Mouse (Mus musculus): ENCODE measurements around the gene Syn3. TPM values are rescaled to one million over a fixed set of nuclear protein-coding genes. Genes with fewer than 3 reads are reported as not detected.

Syn3 gene
- total RNA-seq, 4 experiments from 2014 or later, result 0.10 to 0.90 (median 0.57) TPM

- no peak for DNase-seq (ENCODE audit: low spot score in 2 of 2)
Observed at GRCm38 (mm10) chr10:86218984-86219383, 279.7 kb downstream of the Syn3 start.

DNA sequence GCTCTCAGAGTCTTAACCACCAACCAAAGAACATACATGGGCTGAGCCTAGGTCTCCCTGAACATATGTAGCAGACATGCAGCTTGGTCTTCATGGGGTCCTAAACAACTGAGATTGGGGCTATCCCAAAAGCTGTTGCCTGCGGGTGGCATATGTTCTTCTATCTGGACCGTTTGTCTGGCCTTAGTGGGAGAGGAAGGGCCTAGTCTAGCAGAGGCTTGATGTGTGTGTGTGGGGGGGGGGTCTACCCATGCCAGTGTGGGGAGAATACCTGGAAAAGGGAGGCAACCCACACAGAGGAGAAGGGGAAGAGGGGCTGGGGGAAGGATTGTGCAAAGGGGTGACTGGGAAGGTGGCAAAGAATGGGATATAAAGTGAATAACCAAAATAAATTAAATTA is 281.9 kb downstream of the Syn3 start:
- no peak for DNase-seq (ENCODE audit: low spot score in 2 of 2)

DNA sequence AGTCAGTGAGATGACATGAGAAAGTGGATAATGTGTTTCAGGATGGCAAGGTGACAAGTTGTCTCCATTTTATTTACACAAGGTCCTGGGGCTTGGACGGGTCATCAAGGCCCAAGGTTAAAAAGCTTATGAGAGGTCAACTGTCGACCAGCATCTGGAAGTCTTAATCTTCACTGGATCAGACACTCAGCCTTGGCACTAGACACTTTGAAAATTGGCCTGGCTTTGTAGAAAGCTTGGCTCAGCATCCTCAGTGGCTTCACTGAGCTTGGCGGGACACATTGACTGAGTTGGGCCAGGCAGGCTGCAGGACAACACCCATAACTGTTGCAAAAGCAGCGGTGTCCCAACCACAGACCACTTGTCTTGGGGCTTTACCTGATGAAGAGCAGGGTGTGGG is 286.6 kb downstream of the Syn3 start:
- peak; percentile 34 to 59 for DNase-seq (ENCODE audit: low spot score in 2 of 2)

DNA sequence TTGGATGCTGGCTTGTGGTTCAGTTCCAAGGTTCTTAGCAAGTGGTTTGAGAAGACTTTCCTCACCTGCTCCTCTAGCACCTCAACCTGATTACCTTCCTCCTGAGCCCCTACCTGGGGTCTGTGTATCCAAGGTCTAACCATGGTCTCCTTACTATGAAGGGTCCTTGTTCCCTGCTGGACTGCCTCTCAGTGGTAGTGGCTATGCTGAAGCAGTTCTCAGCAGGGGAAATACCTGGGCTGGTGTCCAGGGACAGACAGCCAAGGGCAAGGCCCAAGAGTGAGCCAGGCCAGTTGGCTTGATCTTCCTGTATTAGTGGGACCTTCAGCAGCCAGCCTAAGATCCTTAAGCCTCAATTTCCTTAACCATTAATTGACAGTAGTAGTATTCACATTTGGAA is 294.8 kb downstream of the Syn3 start:
- peak; percentile 65 to 80 for DNase-seq (ENCODE audit: low spot score in 2 of 2)

GRCm38 (mm10) chr10:86203175-86203574 is 295.5 kb downstream of the Syn3 start:
- no peak for DNase-seq (ENCODE audit: low spot score in 2 of 2)

GRCm38 (mm10) chr10:86201826-86202225 is 296.9 kb downstream of the Syn3 start:
- DNase-seq (ENCODE audit: low spot score in 2 of 2), result no peak

DNA sequence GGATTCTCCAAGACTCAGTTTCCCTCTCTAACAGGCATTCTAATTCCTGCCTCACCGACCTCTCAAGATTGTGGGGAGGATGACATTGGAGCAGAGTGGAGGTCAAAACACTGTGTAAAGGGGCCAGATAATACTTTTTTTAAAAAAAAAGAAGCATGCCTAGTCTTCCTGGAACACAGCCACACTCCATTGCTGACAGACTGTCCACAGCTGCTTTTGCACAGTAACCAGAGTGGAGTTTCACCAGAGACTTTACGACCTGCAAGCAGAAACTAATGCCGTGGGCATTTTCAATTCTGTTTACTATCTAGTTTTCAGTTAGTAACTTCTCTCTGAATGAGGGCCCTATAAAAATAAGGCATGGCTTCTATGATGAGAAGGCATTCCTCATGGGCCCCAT is 297.7 kb downstream of the Syn3 start:
- no peak for DNase-seq (ENCODE audit: low spot score in 2 of 2)

- DNase-seq (ENCODE audit: low spot score in 2 of 2), result no peak
Observed at GRCm38 (mm10) chr10:86196414-86197025, 302.2 kb downstream of the Syn3 start.

GRCm38 (mm10) chr10:86194722-86195121 is 304.0 kb downstream of the Syn3 start:
- no peak for DNase-seq (ENCODE audit: low spot score in 2 of 2)

- peak in 1 of 2 experiments; percentile 16 for DNase-seq (ENCODE audit: low spot score in 2 of 2)
Observed at GRCm38 (mm10) chr10:86193863-86194434, 304.7 kb downstream of the Syn3 start.

DNA sequence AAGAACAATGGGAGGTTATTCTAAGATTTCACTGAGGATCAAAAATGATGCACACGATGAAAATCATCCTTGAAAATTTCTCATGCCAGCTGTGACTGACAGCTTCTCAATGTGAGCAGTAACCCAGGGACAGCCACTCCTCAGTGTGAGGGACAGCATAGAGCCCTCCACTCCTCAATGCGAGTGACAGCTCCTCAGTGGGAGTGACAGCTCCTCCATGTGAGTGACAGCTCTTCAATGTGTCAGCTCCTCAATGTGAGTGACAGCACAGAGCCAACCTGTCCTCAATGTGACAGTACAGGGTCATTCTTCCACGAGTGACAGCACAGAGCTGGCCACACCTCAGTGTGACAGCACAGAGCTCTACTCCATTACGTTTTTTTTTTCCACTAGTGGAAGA is 310.1 kb downstream of the Syn3 start:
- no peak for DNase-seq (ENCODE audit: low spot score in 2 of 2)

DNA sequence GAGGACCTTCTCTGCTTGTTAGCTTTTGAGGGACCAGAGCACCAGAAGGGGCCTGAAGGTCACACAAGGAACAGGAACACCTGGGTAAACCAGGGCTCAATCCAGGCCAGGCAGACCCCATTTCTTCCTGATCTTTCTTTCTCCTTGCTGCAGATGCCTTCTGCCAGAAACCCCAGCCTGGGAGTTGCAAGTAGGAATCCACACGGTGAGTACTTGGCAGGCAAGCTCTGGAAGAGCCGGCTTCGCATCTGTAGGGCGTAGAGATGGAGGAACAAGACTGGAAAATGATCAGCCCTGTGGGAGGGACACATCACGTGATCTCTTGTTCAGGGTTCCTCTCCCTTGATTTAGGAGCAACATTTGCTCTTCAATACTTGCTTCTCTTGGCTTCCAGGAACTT is 310.8 kb downstream of the Syn3 start:
- no peak for DNase-seq (ENCODE audit: low spot score in 2 of 2)

- DNase-seq (ENCODE audit: low spot score in 2 of 2), result no peak
Observed at GRCm38 (mm10) chr10:86183148-86183885, 315.4 kb downstream of the Syn3 start.

GRCm38 (mm10) chr10:86182183-86182805 is 316.4 kb downstream of the Syn3 start:
- DNase-seq (ENCODE audit: low spot score in 2 of 2), result peak; percentile 52 to 60

- no peak for DNase-seq (ENCODE audit: low spot score in 2 of 2)
Observed at GRCm38 (mm10) chr10:86176411-86176810, 322.3 kb downstream of the Syn3 start.

DNA sequence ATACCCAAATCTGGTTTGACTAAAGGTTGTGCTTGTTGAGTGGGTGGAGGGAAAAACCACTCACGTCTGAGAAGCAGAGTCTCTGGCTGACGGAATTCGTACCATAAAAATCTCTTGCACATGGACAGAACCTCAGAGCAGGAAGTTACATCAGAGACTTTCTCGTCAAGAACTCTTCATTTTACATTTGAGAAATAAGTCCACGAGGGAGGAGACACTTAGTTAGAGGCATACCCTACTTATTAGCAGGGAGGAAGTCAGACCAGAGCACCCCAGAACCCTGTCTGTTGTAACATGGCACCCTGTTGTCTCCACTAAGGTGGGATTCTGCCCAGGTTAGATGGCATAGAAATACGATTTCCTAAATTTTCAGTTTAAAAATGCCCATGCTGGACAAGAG is 324.7 kb downstream of the Syn3 start:
- no peak for DNase-seq (ENCODE audit: low spot score in 2 of 2)

GRCm38 (mm10) chr10:86173284-86173683 is 325.4 kb downstream of the Syn3 start:
- no peak for DNase-seq (ENCODE audit: low spot score in 2 of 2)

DNA sequence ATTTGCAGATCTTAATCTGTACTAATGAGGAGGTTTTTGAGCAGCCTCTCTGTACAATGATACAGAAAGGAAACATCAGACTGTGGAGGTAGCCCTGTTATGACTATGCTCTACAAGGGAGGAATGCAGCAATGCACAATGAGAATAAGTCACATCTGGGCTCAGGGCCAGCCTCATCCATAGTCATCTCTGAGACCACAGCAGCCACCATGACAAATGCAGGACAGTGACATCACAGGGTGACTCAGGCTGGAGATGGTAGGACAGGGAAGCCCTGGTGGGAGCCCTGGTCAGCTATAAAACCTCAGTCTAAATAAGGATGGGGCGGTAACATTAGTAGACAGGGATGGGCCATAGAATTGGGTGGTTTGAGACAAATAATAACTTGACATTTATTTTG is 327.4 kb downstream of the Syn3 start:
- DNase-seq (ENCODE audit: low spot score in 2 of 2), result no peak

GRCm38 (mm10) chr10:86168084-86168483 is 330.6 kb downstream of the Syn3 start:
- DNase-seq (ENCODE audit: low spot score in 2 of 2), result no peak

- peak; percentile 23 to 48 for DNase-seq (ENCODE audit: low spot score in 2 of 2)
Observed at GRCm38 (mm10) chr10:86166854-86167268, 331.8 kb downstream of the Syn3 start.

DNA sequence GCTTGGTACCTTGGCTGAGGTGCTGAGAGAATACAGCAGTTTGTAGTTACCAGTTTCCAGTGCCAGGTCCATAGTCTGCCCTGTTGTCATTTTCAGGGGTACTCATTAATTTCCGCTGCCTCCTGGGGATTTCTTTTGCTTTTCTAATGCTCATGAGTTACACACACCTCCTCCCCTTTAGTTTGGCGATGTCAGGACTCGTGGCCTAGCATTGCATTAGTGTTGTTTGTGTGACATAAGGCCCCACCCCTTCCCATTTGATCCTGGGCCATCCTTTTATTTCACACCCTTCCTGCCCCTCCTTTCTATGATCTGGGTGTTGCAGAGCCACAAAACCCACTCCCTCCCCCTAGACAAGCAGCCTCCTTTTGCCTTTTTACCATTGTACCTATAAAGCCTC is 334.6 kb downstream of the Syn3 start:
- DNase-seq (ENCODE audit: low spot score in 2 of 2), result no peak

DNA sequence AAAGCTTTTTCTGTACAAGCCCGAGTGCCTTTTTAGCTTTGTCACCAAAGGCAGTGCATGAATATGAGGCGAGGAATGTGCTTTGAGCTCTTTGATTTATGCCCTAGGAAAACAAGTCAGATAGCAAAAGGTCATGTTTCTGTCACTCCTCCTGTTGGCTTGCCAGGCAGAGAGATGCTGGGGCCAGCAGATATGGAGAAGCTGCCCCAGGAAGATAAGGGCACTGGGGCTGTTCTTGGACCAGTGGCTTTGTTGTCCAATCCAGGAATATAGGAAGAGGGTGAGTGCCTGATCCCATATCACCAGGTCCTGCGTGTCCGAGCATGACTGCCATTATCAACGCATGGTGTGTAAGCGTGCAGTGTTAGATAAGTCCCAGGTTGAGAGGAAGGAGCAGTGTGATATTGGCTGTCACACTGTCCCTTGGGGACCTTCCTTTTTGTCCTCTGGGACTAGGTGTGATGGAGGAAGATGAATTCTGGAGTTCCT is 336.9 kb downstream of the Syn3 start:
- no peak for DNase-seq (ENCODE audit: low spot score in 2 of 2)

Measured in gastrocnemius, adult 8-10 months (tissue).